Mouse (Mus musculus): Measurements from ENCODE around the gene Hoxd10. TPM values are rescaled to one million over a fixed set of nuclear protein-coding genes. Genes with fewer than 3 reads are reported as not detected.

The Hoxd10 gene
- polyA plus RNA-seq, 1 experiment, result not detected

- Histone ChIP-seq H3K4me1 (ENCODE audit: control insufficient read depth, insufficient read depth, insufficient read length, low read length) (no peaks in the 10 kb centered on the region), H3K27ac (replicated peaks; ENCODE audit: low read depth, low read length) (no peak within 1 kb of the TSS), H3K4me3 (ENCODE audit: insufficient read depth, low read depth, low read length) (no peak within 1 kb of the TSS)
Measured at GRCm38 (mm10) chr2:74659507-74660005, 32.2 kb upstream of the Hoxd10 start, which contains the start of gene Evx2. Gene Evx2, minus strand, starts transcription at chr2:74659557.

GRCm38 (mm10) chr2:74660421-74661375, 31.0 kb upstream of the Hoxd10 start:
- Histone ChIP-seq H3K4me1 (ENCODE audit: control insufficient read depth, insufficient read depth, insufficient read length, low read length) (no peaks in the 10 kb centered on the region), H3K4me3 (ENCODE audit: insufficient read depth, low read depth, low read length) (no peak overlapping the region), H3K27ac (replicated peaks; ENCODE audit: low read depth, low read length) (no peak overlapping the region)

- no peaks in the 10 kb centered on the region for H3K4me1 ChIP-seq (ENCODE audit: control insufficient read depth, insufficient read depth, insufficient read length, low read length)
- no peak overlapping the region for H3K27ac ChIP-seq (replicated peaks; ENCODE audit: low read depth, low read length)
- H3K4me3 ChIP-seq (ENCODE audit: insufficient read depth, low read depth, low read length), result no peak overlapping the region
Measured at GRCm38 (mm10) chr2:74661685-74662084, 30.0 kb upstream of the Hoxd10 start.

- no peak overlapping the region for H3K27ac ChIP-seq (replicated peaks; ENCODE audit: low read depth, low read length)
Measured at GRCm38 (mm10) chr2:74663291-74663925, 28.3 kb upstream of the Hoxd10 start.

GRCm38 (mm10) chr2:74666411-74666810, 25.3 kb upstream of the Hoxd10 start:
- no peaks in the 10 kb centered on the region for H3K4me1 ChIP-seq (ENCODE audit: control insufficient read depth, insufficient read depth, insufficient read length, low read length)
- H3K27ac ChIP-seq (replicated peaks; ENCODE audit: low read depth, low read length), result no peak overlapping the region
- H3K4me3 ChIP-seq (ENCODE audit: insufficient read depth, low read depth, low read length), result no peak overlapping the region

More at GRCm38 (mm10) chr2:74663291-74663925, 28.3 kb upstream of the Hoxd10 start:
- Histone ChIP-seq H3K4me3 (ENCODE audit: insufficient read depth, low read depth, low read length) (no peak overlapping the region), H3K4me1 (ENCODE audit: control insufficient read depth, insufficient read depth, insufficient read length, low read length) (no peaks in the 10 kb centered on the region)

GRCm38 (mm10) chr2:74667191-74667841, 24.4 kb upstream of the Hoxd10 start:
- H3K4me3 ChIP-seq (ENCODE audit: insufficient read depth, low read depth, low read length), result no peak overlapping the region
- H3K27ac ChIP-seq (replicated peaks; ENCODE audit: low read depth, low read length), result no peak overlapping the region
- no peaks in the 10 kb centered on the region for H3K4me1 ChIP-seq (ENCODE audit: control insufficient read depth, insufficient read depth, insufficient read length, low read length)

GRCm38 (mm10) chr2:74667842-74668357, 23.8 kb upstream of the Hoxd10 start, which contains the start of gene Hoxd13:
Gene Hoxd13, plus strand, starts transcription at chr2:74668310.
- Histone ChIP-seq H3K4me1 (ENCODE audit: control insufficient read depth, insufficient read depth, insufficient read length, low read length) (no peaks in the 10 kb centered on the region), H3K4me3 (ENCODE audit: insufficient read depth, low read depth, low read length) (peak within 1 kb of the TSS; percentile 41), H3K27ac (replicated peaks; ENCODE audit: low read depth, low read length) (no peak within 1 kb of the TSS)

- Histone ChIP-seq H3K27ac (replicated peaks; ENCODE audit: low read depth, low read length) (no peak overlapping the region), H3K4me3 (ENCODE audit: insufficient read depth, low read depth, low read length) (peak overlapping the region; percentile 41), H3K4me1 (ENCODE audit: control insufficient read depth, insufficient read depth, insufficient read length, low read length) (no peaks in the 10 kb centered on the region)
Measured at GRCm38 (mm10) chr2:74668370-74669229, 23.1 kb upstream of the Hoxd10 start.

GRCm38 (mm10) chr2:74669230-74669578, 22.5 kb upstream of the Hoxd10 start:
- no peak overlapping the region for H3K27ac ChIP-seq (replicated peaks; ENCODE audit: low read depth, low read length)
- H3K4me3 ChIP-seq (ENCODE audit: insufficient read depth, low read depth, low read length), result no peak overlapping the region
- no peaks in the 10 kb centered on the region for H3K4me1 ChIP-seq (ENCODE audit: control insufficient read depth, insufficient read depth, insufficient read length, low read length)

- Histone ChIP-seq H3K4me1 (ENCODE audit: control insufficient read depth, insufficient read depth, insufficient read length, low read length) (no peaks in the 10 kb centered on the region), H3K27ac (replicated peaks; ENCODE audit: low read depth, low read length) (no peak overlapping the region), H3K4me3 (ENCODE audit: insufficient read depth, low read depth, low read length) (no peak overlapping the region)
Measured at GRCm38 (mm10) chr2:74669650-74670235, 22.0 kb upstream of the Hoxd10 start.

- no peak overlapping the region for H3K4me3 ChIP-seq (ENCODE audit: insufficient read depth, low read depth, low read length)
- no peak overlapping the region for H3K27ac ChIP-seq (replicated peaks; ENCODE audit: low read depth, low read length)
- H3K4me1 ChIP-seq (ENCODE audit: control insufficient read depth, insufficient read depth, insufficient read length, low read length), result no peaks in the 10 kb centered on the region
Measured at GRCm38 (mm10) chr2:74670632-74671188, 21.0 kb upstream of the Hoxd10 start.

- Histone ChIP-seq H3K4me1 (ENCODE audit: control insufficient read depth, insufficient read depth, insufficient read length, low read length) (no peaks in the 10 kb centered on the region), H3K4me3 (ENCODE audit: insufficient read depth, low read depth, low read length) (no peak overlapping the region), H3K27ac (replicated peaks; ENCODE audit: low read depth, low read length) (no peak overlapping the region)
Measured at GRCm38 (mm10) chr2:74671847-74672246, 19.9 kb upstream of the Hoxd10 start.

- H3K4me3 ChIP-seq (ENCODE audit: insufficient read depth, low read depth, low read length), result peak overlapping the region; percentile 36; the same call in 1 of the 2 replicates
- H3K27ac ChIP-seq (replicated peaks; ENCODE audit: low read depth, low read length), result no peak overlapping the region
- H3K4me1 ChIP-seq (ENCODE audit: control insufficient read depth, insufficient read depth, insufficient read length, low read length), result no peaks in the 10 kb centered on the region
Measured at GRCm38 (mm10) chr2:74672481-74673362, 19.0 kb upstream of the Hoxd10 start.

Data from brown adipose tissue, adult 24 weeks (tissue).